Mouse (Mus musculus): ENCODE data around the gene Cnih3. TPM values are rescaled to one million over a fixed set of nuclear protein-coding genes. Genes with fewer than 3 reads are reported as not detected.

Cnih3 gene
- polyA plus RNA-seq, 1 experiment from 2014 or later, result not detected

DNA sequence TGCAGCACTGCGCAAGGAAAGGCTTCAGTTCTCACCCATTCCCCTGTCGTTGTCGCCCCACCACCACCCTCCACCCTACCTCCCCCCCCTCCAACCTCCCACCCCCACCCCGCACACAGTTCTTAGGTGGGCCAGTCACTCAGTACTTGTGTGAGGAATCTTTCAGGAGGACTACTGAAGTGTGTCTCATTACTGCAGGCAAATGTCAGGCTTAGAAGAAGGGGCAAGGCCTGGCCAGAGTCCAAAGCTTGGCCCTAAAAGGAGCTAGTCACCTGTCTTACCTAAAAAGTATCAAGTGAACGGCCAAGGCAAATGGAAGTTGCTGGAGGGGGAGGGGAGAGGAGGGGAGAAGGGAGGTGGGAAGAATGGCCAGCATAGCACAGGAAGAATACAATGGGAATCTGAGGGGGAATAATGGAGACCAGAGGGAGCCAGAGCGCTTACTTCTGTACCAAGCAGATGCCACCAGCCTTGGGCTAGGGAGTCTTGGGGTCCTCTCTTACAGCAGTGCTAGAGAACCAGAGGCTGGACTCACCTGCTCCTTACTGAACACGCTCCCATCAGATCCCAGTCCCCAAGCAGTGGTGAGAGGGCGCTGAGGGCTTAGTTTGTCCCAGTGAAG is 88.7 kb downstream of the Cnih3 start:
- no peaks in the 10 kb centered on the region for H3K36me3 ChIP-seq (ENCODE audit: inconsistent target)
- H3K27ac ChIP-seq, result no peak overlapping the region
- 86% methylated on average over 5 of the region's 8 CpGs for WGBS (ENCODE audit: missing documents)
- no peaks in the 10 kb centered on the region for H3K79me2 ChIP-seq (ENCODE audit: inconsistent target)
- no peak overlapping the region for H3K4me3 ChIP-seq (ENCODE audit: inconsistent target)

DNA sequence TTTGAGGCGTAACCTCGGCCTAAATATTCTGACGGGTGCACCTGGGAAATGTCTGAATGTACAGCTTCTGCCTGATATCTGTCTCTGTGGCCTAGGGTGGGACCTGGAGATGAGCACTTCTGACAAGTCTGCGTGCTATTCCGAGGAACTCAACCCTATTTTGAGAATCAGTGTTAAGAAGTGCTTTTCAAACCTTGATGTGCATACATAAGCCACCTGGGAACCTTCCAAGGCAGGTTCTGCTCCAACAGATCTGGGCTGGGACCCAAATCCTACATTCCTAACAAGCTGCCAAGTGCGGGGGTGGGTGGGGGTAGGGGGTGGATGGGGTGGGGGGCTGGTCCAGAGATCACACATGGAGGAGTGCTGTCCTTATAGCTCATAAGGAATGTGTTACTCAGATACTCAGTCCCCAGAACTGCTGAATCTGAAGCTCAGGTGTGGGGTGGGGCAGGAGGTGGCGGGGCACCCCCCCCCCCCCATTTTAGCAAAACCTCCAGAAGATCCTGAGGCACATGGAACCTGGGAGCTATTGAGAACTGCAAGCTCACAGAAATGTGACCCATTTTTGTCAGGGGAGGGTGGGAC is 89.3 kb downstream of the Cnih3 start:
- H3K79me2 ChIP-seq (ENCODE audit: inconsistent target), result no peaks in the 10 kb centered on the region
- no peak overlapping the region for H3K27ac ChIP-seq
- no peaks in the 10 kb centered on the region for H3K36me3 ChIP-seq (ENCODE audit: inconsistent target)
- no peak overlapping the region for H3K4me3 ChIP-seq (ENCODE audit: inconsistent target)
- 94% methylated on average over 6 of the region's 7 CpGs for WGBS (ENCODE audit: missing documents)

DNA sequence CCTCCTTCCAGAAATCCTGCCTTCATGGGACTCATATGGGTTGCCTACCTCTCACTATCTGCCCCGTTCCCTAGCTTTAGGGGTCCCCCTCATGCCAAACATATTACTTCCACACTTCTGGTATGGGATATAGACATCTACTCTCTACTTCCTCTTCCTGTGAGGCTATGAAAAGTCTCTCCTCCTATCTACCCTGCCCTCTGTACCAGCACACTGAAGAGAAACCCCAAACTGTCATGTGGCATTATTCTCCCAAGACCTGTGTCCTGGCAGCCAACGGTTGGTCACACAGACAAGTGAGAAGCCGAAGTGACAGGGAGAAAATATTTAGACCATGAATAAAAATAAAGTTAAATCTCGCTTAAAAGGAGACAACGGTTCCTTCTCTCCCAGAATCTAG is 92.6 kb downstream of the Cnih3 start:
- no peaks in the 10 kb centered on the region for H3K36me3 ChIP-seq (ENCODE audit: inconsistent target)
- no peak overlapping the region for H3K27ac ChIP-seq
- no peaks in the 10 kb centered on the region for H3K79me2 ChIP-seq (ENCODE audit: inconsistent target)
- H3K4me3 ChIP-seq (ENCODE audit: inconsistent target), result no peak overlapping the region
- 71% methylated on average over 5 of the region's 5 CpGs for WGBS (ENCODE audit: missing documents)

DNA sequence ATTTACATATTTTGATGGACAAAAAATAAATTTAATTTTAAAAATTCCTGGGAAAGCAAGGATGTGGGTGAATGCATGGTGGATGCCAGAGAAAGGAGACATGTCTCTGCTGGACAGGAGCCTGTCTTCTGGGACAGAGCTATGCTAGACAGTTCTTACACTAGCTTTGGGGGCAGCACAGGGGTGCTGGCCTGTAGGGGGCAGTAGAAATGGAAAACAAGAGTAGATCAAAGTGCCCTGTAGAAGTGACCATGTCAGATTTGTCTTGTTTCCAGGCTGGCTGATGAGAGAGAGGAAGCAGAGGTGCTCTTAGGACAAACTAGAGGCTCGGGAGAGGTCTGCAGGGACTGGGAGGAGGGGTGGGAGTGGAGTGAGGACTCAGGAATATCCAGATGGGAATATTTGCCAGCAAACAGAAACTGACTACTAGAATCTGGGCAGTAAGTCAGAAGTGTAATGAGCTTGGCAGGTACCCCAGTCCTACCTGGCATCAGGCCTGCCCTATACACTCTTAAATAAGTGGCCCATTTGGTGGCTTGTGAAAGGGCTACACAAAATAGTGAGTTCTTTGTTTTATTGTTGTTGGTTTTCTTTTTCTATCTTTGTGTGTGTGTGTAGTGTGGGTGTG is 93.3 kb downstream of the Cnih3 start:
- Histone ChIP-seq H3K27ac (no peak overlapping the region), H3K4me3 (ENCODE audit: inconsistent target) (no peak overlapping the region)
- WGBS (ENCODE audit: missing documents), result 67% methylated on average over 1 of the region's 1 CpGs

DNA sequence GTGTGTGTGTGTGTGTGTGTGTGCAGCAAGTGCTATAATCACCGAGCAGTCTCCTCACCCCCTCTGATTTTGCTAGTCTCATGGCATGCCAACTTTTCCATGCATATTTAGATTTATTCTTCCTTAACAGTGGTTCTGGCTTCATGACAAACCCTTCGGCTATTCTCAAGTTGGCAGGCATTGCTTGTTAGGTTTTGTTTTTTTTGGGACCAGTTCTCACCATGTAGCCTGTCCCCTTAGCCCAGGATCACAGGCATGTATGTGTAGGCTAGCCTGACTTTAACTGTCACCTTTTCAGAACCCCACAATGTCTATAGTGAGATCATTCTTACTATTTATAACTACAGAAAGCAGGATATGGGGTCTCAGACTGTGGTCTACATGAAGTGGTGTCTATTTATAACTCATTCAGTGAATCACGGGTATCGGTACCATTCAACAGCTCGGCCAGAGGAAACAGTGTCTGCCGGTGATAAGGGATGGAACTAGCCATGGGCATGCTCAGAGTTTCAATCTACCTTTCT is 94.2 kb downstream of the Cnih3 start:
- no peaks in the 10 kb centered on the region for H3K79me2 ChIP-seq (ENCODE audit: inconsistent target)
- no peak overlapping the region for H3K27ac ChIP-seq
- no peaks in the 10 kb centered on the region for H3K36me3 ChIP-seq (ENCODE audit: inconsistent target)
- WGBS (ENCODE audit: missing documents), result 17% methylated on average over 6 of the region's 6 CpGs
- no peak overlapping the region for H3K4me3 ChIP-seq (ENCODE audit: inconsistent target)

More for the DNA sequence above, 93.3 kb downstream of the Cnih3 start:
- no peaks in the 10 kb centered on the region for H3K36me3 ChIP-seq (ENCODE audit: inconsistent target)
- no peaks in the 10 kb centered on the region for H3K79me2 ChIP-seq (ENCODE audit: inconsistent target)

DNA sequence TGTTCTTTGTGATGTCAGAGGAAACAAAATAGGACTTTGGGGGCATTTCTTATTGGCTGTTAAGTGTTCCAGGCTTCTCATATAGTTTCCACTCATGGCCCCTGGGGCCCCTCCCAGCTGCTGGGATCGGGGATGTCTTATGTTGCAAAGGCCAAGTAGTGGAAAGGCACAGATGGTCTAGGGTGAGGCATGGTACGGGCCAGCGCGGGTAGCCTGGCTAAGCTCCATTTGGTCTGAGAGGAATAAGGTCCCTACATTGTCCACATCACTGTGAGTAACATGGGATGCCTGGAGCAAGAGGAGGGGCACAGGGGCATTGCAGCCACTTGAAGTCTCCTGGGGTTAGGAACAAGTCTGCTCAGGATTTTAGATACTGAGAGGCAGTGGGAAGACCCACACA is 95.1 kb downstream of the Cnih3 start:
- Histone ChIP-seq H3K79me2 (ENCODE audit: inconsistent target) (no peaks in the 10 kb centered on the region), H3K27ac (no peak overlapping the region), H3K36me3 (ENCODE audit: inconsistent target) (no peaks in the 10 kb centered on the region), H3K4me3 (ENCODE audit: inconsistent target) (no peak overlapping the region)
- WGBS (ENCODE audit: missing documents), result 81% methylated on average over 4 of the region's 4 CpGs

DNA sequence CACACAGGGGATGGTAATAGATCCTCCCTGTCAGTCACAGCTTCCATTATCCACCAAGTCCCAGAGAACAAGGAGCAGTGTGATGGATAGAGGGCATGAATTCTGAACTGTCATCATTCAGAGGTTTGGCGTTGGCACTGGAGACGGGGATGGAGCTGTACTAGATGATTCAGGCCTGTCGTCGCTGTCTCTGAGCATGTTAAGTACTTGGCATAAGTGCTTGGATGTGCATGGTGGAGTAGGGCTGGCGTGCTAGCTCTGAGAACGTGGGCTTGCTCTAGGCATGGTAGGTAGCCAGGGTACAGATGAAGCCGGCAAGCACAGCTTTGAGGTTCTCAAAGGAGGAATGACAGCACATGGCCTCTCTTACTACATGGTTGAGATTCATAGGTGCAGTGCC is 95.6 kb downstream of the Cnih3 start:
- Histone ChIP-seq H3K4me3 (ENCODE audit: inconsistent target) (no peak overlapping the region), H3K36me3 (ENCODE audit: inconsistent target) (no peaks in the 10 kb centered on the region), H3K79me2 (ENCODE audit: inconsistent target) (no peaks in the 10 kb centered on the region), H3K27ac (no peak overlapping the region)
- WGBS (ENCODE audit: missing documents), result 89% methylated on average over 6 of the region's 7 CpGs

DNA sequence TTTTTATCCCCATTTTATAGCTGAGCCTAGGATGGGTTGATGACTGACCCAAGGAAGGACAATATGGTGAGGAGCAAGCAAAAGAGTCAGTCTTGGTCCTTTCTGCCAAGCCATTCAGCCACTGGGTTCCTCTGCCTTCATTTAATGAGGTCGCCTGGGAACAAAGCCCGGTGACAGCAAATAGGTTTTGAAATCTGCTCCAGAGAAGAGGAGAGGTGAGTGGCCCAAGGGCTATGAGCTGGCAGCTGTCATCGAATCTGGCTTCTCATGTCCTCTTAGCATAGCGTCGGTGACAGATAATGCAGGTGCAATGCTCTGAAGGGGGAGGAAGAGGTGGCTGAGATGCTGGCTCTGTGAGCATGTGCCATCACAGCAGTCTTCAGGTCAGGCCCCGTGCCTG is 100.7 kb downstream of the Cnih3 start:
- no peak overlapping the region for H3K4me3 ChIP-seq (ENCODE audit: inconsistent target)
- no peak overlapping the region for H3K27ac ChIP-seq
- H3K36me3 ChIP-seq (ENCODE audit: inconsistent target), result no peaks in the 10 kb centered on the region
- H3K79me2 ChIP-seq (ENCODE audit: inconsistent target), result no peaks in the 10 kb centered on the region
- 88% methylated on average over 6 of the region's 6 CpGs for WGBS (ENCODE audit: missing documents)

DNA sequence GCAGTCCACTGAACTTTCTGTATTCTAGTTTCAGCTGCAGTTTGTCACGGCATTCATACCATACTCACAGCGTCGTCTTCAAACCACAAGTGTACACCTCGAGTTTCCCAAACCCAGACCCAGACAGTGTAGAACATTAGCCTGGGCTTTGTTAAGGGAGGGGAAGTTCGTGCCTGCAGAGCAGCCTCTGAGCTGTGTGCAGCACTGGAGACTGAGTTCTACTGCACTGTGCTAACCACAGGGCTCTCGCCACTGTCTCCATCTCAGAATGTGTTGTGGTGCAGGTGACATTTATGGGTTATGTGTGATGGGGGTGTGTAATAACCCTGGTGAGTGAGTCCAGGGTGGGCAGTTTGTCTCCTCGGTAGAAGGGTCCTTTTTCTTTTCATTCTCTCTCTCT is 104.5 kb downstream of the Cnih3 start:
- H3K36me3 ChIP-seq (ENCODE audit: inconsistent target), result no peaks in the 10 kb centered on the region
- no peaks in the 10 kb centered on the region for H3K79me2 ChIP-seq (ENCODE audit: inconsistent target)
- H3K4me3 ChIP-seq (ENCODE audit: inconsistent target), result no peak overlapping the region
- H3K27ac ChIP-seq, result no peak overlapping the region
- WGBS (ENCODE audit: missing documents), result 41% methylated on average over 7 of the region's 7 CpGs

DNA sequence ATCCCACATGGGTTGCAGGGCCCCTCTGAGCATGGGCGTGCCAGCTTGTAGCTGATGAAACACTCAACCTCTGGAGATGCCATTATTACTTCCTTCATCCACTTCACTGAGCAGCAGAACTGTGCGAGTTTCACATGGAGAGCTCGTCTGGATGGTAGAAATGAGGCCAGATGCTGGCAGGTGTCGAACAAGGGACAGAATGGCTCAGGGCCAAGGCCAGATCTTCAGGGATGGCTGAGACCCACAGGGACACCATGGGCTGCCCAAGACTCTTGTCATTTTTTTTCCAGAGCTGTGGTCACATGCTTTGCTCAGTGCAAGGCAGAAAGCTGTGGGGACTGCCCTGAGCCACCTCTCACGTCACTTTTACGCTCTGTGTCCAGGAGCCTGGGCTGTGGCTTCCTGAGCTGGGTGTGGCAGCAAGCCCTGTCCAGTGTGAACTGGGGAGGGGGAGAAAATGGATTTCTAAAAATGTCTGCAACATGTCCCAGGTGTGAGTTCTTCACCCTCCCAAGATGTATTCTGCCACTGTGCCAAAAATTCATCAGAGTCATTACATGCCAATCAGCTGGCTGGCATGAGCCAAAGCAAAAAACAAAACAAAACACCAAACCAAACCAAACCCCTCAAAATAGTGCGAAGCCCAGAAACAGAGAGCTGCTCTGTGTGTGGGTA is 107.1 kb downstream of the Cnih3 start:
- H3K36me3 ChIP-seq (ENCODE audit: inconsistent target), result no peaks in the 10 kb centered on the region
- WGBS (ENCODE audit: missing documents), result 84% methylated on average over 7 of the region's 7 CpGs

DNA sequence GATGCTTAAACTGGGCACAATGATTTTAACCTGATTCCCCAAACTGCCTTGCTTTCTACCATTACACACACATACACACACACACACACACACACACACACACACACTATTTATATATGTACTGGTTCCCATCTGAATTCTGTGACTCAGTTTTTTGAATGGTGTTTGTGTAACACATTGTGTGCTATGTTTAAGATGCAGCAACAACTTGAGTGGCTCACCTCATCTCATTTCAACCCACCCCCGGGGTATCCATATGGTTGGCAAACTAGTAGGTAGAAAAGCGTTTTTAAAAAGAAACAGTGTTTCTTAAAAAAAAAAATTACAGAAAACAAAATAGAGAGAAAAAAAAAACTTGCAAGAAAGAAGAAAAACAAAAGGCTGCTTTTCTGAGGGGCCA is 107.9 kb downstream of the Cnih3 start:
- H3K36me3 ChIP-seq (ENCODE audit: inconsistent target), result no peaks in the 10 kb centered on the region
- no peaks in the 10 kb centered on the region for H3K79me2 ChIP-seq (ENCODE audit: inconsistent target)
- 88% methylated on average over 2 of the region's 2 CpGs for WGBS (ENCODE audit: missing documents)
- H3K4me3 ChIP-seq (ENCODE audit: inconsistent target), result no peak overlapping the region
- H3K27ac ChIP-seq, result no peak overlapping the region

More for the DNA sequence above, 107.1 kb downstream of the Cnih3 start:
- Histone ChIP-seq H3K79me2 (ENCODE audit: inconsistent target) (no peaks in the 10 kb centered on the region), H3K27ac (no peak overlapping the region), H3K4me3 (ENCODE audit: inconsistent target) (no peak overlapping the region)

DNA sequence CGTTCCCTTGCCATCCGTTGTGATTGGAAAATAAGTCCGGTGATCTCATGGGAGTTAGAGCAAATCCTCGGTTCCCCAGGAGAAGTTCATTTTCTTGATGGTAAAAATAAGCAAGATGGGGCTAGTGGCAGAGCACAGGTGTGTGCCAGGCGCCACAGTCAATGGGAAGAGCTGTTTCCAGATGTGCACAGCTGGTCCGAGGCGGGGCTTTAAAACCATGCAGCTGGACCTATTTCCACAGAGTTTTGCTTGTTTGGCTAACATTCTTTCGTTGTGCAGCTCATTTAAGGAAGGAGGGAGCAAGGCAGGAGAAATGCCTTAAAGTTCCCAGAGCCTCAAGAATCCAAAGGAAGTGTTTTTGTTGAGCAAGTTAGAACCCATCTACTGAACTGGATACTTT is 109.1 kb downstream of the Cnih3 start:
- Histone ChIP-seq H3K79me2 (ENCODE audit: inconsistent target) (no peaks in the 10 kb centered on the region), H3K36me3 (ENCODE audit: inconsistent target) (no peaks in the 10 kb centered on the region), H3K27ac (no peak overlapping the region), H3K4me3 (ENCODE audit: inconsistent target) (no peak overlapping the region)
- WGBS (ENCODE audit: missing documents), result 92% methylated on average over 8 of the region's 8 CpGs

DNA sequence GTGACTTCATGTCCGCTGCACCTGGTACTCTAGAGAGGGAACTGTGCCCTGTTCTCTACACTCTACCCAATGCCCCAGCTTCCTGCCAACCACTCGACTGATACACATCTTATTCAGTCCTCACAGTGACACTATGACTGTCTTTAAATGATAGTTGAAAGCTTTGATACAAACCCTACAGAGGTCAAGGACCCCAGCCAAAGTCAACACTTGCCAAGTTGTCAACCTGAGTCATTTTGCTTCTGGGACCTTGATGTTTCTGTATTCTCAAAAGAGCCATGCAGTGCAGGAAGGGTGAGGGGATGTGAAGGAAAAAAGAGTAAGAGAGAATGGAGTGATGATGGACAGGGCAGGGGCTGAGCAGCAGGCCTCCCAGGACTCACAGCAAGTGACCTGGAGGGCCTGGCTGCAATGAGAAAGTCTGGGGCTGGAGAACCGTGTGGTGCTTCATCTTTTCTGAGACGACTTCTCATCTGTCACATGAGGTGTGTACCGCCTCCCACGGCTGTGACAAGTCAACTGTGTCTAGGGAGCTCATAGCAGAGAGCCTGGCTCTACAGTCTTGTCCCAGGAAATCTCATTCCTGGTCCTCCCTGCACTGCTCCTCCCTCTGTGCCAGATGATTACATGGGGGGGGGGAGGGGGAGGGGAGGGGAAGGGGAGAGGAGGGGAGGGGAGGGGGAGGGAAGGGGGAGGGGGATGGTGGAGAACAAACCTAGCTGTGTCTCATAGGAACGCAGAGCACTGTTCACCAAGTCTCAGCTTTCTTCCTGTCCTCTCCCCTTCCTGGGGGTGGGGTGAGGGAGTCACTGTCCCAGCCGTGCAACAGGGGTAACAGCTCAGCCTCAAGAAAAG is 109.8 kb downstream of the Cnih3 start:
- H3K36me3 ChIP-seq (ENCODE audit: inconsistent target), result no peaks in the 10 kb centered on the region
- no peaks in the 10 kb centered on the region for H3K79me2 ChIP-seq (ENCODE audit: inconsistent target)
- no peak overlapping the region for H3K27ac ChIP-seq
- WGBS (ENCODE audit: missing documents), result 66% methylated on average over 4 of the region's 8 CpGs
- no peak overlapping the region for H3K4me3 ChIP-seq (ENCODE audit: inconsistent target)

DNA sequence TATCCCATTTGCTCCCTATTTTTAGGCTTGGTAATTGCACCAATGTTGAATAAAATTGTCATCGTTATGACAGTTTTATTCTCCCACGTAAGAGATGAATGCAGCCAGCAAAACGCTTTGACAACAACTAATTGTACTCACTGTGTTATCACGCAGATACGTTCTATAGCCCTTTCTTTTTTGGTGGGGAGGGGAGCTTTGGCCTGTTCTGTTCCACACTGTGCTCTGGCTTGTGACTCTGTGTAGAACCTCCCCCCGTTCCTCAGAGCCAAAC is 110.4 kb downstream of the Cnih3 start:
- no peaks in the 10 kb centered on the region for H3K36me3 ChIP-seq (ENCODE audit: inconsistent target)
- no peaks in the 10 kb centered on the region for H3K79me2 ChIP-seq (ENCODE audit: inconsistent target)
- H3K27ac ChIP-seq, result no peak overlapping the region
- 90% methylated on average over 6 of the region's 6 CpGs for WGBS (ENCODE audit: missing documents)
- H3K4me3 ChIP-seq (ENCODE audit: inconsistent target), result no peak overlapping the region
